Mouse (Mus musculus) small intestine, adult 2 months (tissue): ENCODE measurements around the gene Ptpro. TPM values are rescaled to one million over a fixed set of nuclear protein-coding genes. Genes with fewer than 3 reads are reported as not detected.

ENCODE experiments used
- H3K27ac ChIP-seq: fragments of 200-500 bp; 2 replicates; pipeline ENCODE4 v1.5.1; 2012; ENCODE audit warnings: low read depth, low read length, control low read depth, inconsistent platforms; ENCODE audit not compliant: insufficient read depth
- H3K27me3 ChIP-seq: fragments of 200-500 bp; 2 replicates; pipeline ENCODE4 v1.6.1; 2012; ENCODE audit warnings: mild to moderate bottlenecking, moderate library complexity, low read length, inconsistent platforms; ENCODE audit not compliant: control insufficient read depth, insufficient read depth
- H3K36me3 ChIP-seq: fragments of 200-500 bp; 2 replicates; pipeline ENCODE4 v1.6.1; 2012; ENCODE audit warnings: mild to moderate bottlenecking, low read length, control low read depth, inconsistent platforms; ENCODE audit not compliant: control insufficient read depth, insufficient read depth
- H3K4me1 ChIP-seq: fragments of 200-500 bp; 2 replicates; pipeline ENCODE4 v1.6.1; 2012; ENCODE audit warnings: low read length, inconsistent platforms, mixed read lengths; ENCODE audit not compliant: control insufficient read depth, insufficient read depth, insufficient read length
- H3K4me3 ChIP-seq: fragments of 200-500 bp; 2 replicates; pipeline ENCODE4 v1.5.1; 2012; ENCODE audit warnings: low read depth, mild to moderate bottlenecking, control low read depth, inconsistent platforms, low read length, moderate library complexity
- CTCF ChIP-seq: fragments of 200-500 bp; IDR thresholded peaks from 2 replicates; pipeline ENCODE4 v1.5.1; 2012; ENCODE audit warnings: low read depth, mild to moderate bottlenecking, control low read depth, inconsistent platforms, low read length, moderate library complexity, mixed read lengths; ENCODE audit not compliant: insufficient replicate concordance, insufficient read length; ENCODE audit errors: extremely low read depth
- POLR2A ChIP-seq: fragments of 200-500 bp; IDR thresholded peaks from 2 replicates; pipeline ENCODE4 v1.6.1; 2012; ENCODE audit warnings: low read depth, mild to moderate bottlenecking, control low read depth, inconsistent platforms, low read length, moderate library complexity
- WGBS: fragments of 180-500 bp; shearing (Covaris S2); methylation state at CpG from one replicate; pipeline ENCODE4 v1.1.7; 2018; 5-methylcytosine and 5-hydroxymethylcytosine counted together
- polyA plus RNA-seq: library from polyadenylated mRNA; depleted of rRNA; stranded (reverse); fragments of >200 nt; gene quantifications from 2 replicates; pipeline ENCODE4 v1.2.3, GENCODE M21; 2012

Gene Ptpro
- polyA plus RNA-seq, 1 experiment: 0.55 TPM

DNA sequence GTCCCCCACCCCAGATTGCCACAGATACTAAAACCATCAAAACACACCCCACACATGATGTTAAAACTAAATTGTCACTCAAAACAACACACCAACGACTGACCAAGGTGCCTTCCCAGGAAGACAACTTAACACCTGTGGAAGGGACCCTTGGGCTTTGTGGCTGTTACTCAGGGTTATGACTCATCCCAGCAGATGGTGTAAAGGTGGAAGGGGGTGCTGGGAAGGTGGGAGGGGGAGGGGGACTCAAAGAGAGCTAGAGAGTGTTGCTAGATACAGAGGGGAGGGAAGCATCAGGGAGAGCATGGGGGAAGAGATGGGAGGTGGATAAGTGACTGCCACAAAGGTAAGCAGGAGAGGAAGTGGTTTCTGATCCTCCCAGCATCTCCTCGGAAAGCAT, 239.5 kb downstream of the Ptpro start:
- H3K36me3 ChIP-seq: peaks cover 54% of the 10 kb centered on the region
- 47% methylated on average over 2 of the region's 2 CpGs for WGBS
- no peak for TF ChIP-seq POLR2A
- no peak for TF ChIP-seq CTCF
- H3K4me3 ChIP-seq: no peak overlapping the region
- peaks cover 13% of the 10 kb centered on the region for H3K4me1 ChIP-seq
- no peaks in the 10 kb centered on the region for H3K27me3 ChIP-seq
- H3K27ac ChIP-seq: no peak overlapping the region

DNA sequence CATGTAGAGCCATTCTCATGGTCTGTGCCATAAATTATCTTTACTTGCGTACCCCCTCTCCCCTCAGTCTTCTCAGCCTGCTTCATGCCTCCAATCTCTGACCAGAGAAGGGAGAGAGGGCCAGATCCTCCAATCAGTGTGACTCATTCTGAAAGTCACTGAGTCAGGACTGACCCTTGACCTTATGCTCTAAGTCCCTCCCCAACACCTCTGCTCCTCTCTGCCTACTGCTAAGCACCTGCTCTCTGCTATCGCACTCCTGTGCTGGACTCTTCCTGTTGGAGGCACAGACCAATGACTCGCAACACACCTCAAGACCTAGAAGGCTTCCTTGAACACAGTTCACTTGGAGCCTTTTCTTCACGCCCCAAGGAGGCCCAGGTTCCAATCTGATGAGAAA, 240.5 kb downstream of the Ptpro start:
- Histone ChIP-seq H3K4me3 (no peak overlapping the region), H3K27ac (peak overlapping the region; percentile 28; the same call in 1 of the 2 replicates), H3K36me3 (peaks cover 57% of the 10 kb centered on the region), H3K27me3 (no peaks in the 10 kb centered on the region), H3K4me1 (peaks cover 13% of the 10 kb centered on the region)
- TF ChIP-seq POLR2A (no peak), CTCF (no peak)
- WGBS: 48% methylated on average over 4 of the region's 4 CpGs

- Histone ChIP-seq H3K27me3 (no peaks in the 10 kb centered on the region), H3K4me1 (peaks cover 13% of the 10 kb centered on the region), H3K27ac (peak overlapping the region; percentile 28; the same call in 1 of the 2 replicates), H3K4me3 (no peak overlapping the region), H3K36me3 (peaks cover 59% of the 10 kb centered on the region)
- TF ChIP-seq POLR2A (no peak), CTCF (no peak)
- 92% methylated on average over 17 of the region's 17 CpGs for WGBS
Observed at GRCm38 (mm10) chr6:137493211-137494135, 241.4 kb downstream of the Ptpro start.

DNA sequence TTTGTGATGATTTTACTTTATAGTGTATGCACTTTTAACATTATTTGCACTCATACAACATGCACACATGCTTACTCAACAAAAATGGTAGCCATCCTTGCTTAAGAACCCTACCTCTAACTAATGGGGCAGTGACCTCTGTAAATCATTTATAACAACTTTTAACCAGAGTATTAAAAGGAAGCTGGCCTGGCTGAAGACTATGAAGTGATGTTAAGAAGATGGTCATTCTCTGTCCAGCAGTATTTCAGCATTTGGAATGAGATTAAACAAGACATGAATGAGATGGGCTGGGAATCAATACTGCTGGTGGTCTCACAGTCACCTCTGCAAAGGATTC, 242.0 kb downstream of the Ptpro start:
- peaks cover 13% of the 10 kb centered on the region for H3K4me1 ChIP-seq
- H3K4me3 ChIP-seq: no peak overlapping the region
- no peaks in the 10 kb centered on the region for H3K27me3 ChIP-seq
- TF ChIP-seq POLR2A (no peak), CTCF (no peak)
- no peak overlapping the region for H3K27ac ChIP-seq
- peaks cover 61% of the 10 kb centered on the region for H3K36me3 ChIP-seq

DNA sequence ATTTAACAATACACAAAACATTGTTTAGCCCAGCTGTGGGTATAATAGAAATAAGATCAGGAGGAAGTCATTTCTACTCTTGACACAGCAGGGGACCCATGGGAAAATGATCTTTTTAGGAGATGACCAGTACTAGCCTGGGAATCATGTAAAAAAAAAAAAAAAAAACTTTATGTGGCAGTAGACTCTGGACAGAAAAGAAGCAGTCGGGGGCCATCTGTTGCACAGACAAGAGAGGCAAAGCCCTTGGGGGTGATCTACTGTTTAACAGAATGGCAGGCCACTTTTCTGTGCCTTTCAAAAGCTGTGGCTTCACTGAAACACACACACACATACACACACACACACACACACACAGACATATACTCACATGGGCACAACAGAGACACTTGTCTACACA, 242.7 kb downstream of the Ptpro start:
- Histone ChIP-seq H3K4me1 (peaks cover 13% of the 10 kb centered on the region), H3K36me3 (peaks cover 60% of the 10 kb centered on the region), H3K27ac (no peak overlapping the region), H3K4me3 (no peak overlapping the region), H3K27me3 (no peaks in the 10 kb centered on the region)
- 92% methylated on average over 1 of the region's 1 CpGs for WGBS
- TF ChIP-seq CTCF (no peak), POLR2A (no peak)

DNA sequence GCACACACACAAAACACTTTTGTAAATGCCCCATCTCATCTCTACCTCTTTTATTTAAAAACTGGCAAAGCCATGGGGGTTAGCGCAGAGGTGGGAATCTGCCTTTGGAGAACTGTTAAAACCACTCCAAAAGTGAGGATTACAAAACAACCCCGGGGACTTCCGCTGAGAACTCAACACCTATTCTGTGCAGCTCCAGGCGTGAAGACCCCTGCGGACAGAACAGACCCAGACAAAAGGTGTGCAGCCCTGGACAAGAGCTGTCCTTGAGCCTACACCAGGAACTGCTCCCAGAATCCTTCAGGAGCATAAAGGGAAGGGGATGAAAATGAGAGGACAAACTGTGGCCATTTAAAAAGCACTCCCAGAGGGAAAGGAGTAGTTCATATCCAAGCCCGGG, 243.1 kb downstream of the Ptpro start:
- Histone ChIP-seq H3K4me1 (peaks cover 13% of the 10 kb centered on the region), H3K4me3 (no peak overlapping the region), H3K36me3 (peaks cover 59% of the 10 kb centered on the region), H3K27ac (no peak overlapping the region), H3K27me3 (no peaks in the 10 kb centered on the region)
- 91% methylated on average over 6 of the region's 6 CpGs for WGBS
- TF ChIP-seq CTCF: no peak
- no peak for TF ChIP-seq POLR2A

GRCm38 (mm10) chr6:137496562-137496961, 244.4 kb downstream of the Ptpro start:
- WGBS: 100% methylated on average over 2 of the region's 2 CpGs
- TF ChIP-seq POLR2A (no peak), CTCF (no peak)
- H3K36me3 ChIP-seq: peaks cover 63% of the 10 kb centered on the region

More at GRCm38 (mm10) chr6:137496562-137496961, 244.4 kb downstream of the Ptpro start:
- no peak overlapping the region for H3K27ac ChIP-seq
- H3K4me1 ChIP-seq: peaks cover 13% of the 10 kb centered on the region
- H3K4me3 ChIP-seq: no peak overlapping the region
- H3K27me3 ChIP-seq: no peaks in the 10 kb centered on the region
